Mouse (Mus musculus) lung, postnatal 0 days (tissue): ENCODE measurements around the gene Plekhh2. TPM values are rescaled to one million over a fixed set of nuclear protein-coding genes. Genes with fewer than 3 reads are reported as not detected.

Experiments used
- ATAC-seq: fragments of 200-750 bp; cut with Nextera tagmentation; 2 replicates; pipeline ENCODE4 v1.8.0; 2017; ENCODE audit warnings: moderate library complexity
- DNase-seq: peaks from one replicate; pipeline ENCODE4 v3.0.0-alpha.2; 2016; ENCODE audit warnings: low spot score
- H3K27ac ChIP-seq: fragments of 300-500 bp; sonication (generic); 2 replicates; pipeline ENCODE4 v1.5.1; 2014; ENCODE audit warnings: antibody characterized with exemption, mild to moderate bottlenecking, low read length, mixed read lengths
- H3K27me3 ChIP-seq: fragments of 300-500 bp; sonication (generic); replicated peaks from 2 replicates; pipeline ENCODE4 v1.6.1; 2014; ENCODE audit warnings: low read length, mixed read lengths; ENCODE audit not compliant: insufficient read depth
- H3K36me3 ChIP-seq: fragments of 300-500 bp; sonication (generic); 2 replicates; pipeline ENCODE4 v1.6.1; 2014; ENCODE audit warnings: low read length, mixed read lengths; ENCODE audit not compliant: insufficient read depth
- H3K4me1 ChIP-seq: fragments of 300-500 bp; sonication (generic); 2 replicates; pipeline ENCODE4 v1.6.1; 2014; ENCODE audit warnings: antibody characterized with exemption, low read depth, low read length, mixed read lengths; ENCODE audit not compliant: insufficient read depth
- H3K4me2 ChIP-seq: fragments of 300-500 bp; sonication (generic); replicated peaks from 2 replicates; pipeline ENCODE4 v1.6.1; 2014; ENCODE audit warnings: low read depth, mild to moderate bottlenecking, low read length, moderate library complexity, mixed read lengths
- H3K4me3 ChIP-seq: fragments of 300-500 bp; sonication (generic); 2 replicates; pipeline ENCODE4 v1.5.1; 2014; ENCODE audit warnings: low read depth, low read length
- H3K9ac ChIP-seq: fragments of 300-500 bp; sonication (generic); replicated peaks from 2 replicates; pipeline ENCODE4 v1.6.1; 2014; ENCODE audit warnings: low read depth, mild to moderate bottlenecking
- H3K9me3 ChIP-seq: fragments of 300-500 bp; sonication (generic); 2 replicates; pipeline ENCODE4 v1.6.1; 2016; ENCODE audit warnings: low read length, mixed read lengths
- CTCF ChIP-seq: IDR thresholded peaks from 2 replicates; pipeline ENCODE4 v1.5.1; 2016; ENCODE audit warnings: antibody characterized with exemption, mild to moderate bottlenecking
- EP300 ChIP-seq: IDR thresholded peaks from 2 replicates; pipeline ENCODE4 v1.6.1; 2016; ENCODE audit warnings: antibody characterized with exemption, mild to moderate bottlenecking, control low read depth
- WGBS: fragments of 180-500 bp; shearing (Covaris S2); extraction: QIAGEN DNeasy Blood & Tissue Kit; methylation state at CpG from one replicate; pipeline ENCODE4 v1.1.7; 2014; 5-methylcytosine and 5-hydroxymethylcytosine counted together
- polyA plus RNA-seq: library from polyadenylated mRNA; unstranded; fragments of >200 nt; fragmentation: Nextera tagmentation; extraction: Ambion mirVana; gene quantifications from 2 replicates; pipeline ENCODE4 v1.2.1, GENCODE M21; 2015

Plekhh2 gene
- polyA plus RNA-seq, 1 experiment from 2014 or later = 5.1 TPM

DNA sequence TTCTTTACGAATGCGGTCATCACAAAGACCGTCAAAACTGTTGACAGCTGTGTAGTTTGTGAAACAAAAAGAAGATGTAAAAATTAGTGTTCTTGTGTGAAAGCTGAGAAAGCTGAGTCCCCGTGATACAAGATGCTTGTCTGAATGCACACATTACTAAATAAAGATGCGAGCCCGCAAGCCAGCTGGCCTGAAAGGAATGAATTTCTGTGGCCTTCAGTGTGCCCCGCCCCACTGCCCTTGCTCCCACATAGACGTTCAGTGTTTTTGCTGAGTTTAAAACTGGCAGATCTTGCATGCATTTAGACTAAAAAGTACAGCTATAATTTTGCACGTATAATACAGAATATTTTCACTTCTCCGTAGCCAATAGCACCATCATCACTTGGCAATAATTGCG, 104.1 kb downstream of the Plekhh2 start:
- Histone ChIP-seq H3K9me3 (no peaks in the 10 kb centered on the region), H3K27ac (no peak overlapping the region), H3K27me3 (no peaks in the 10 kb centered on the region), H3K4me2 (no peak overlapping the region), H3K9ac (no peak overlapping the region), H3K4me1 (no peaks in the 10 kb centered on the region; the same call in 1 of the 2 replicates), H3K4me3 (no peak overlapping the region), H3K36me3 (peaks cover 13% of the 10 kb centered on the region; the same call in 1 of the 2 replicates)
- 93% methylated on average over 11 of the region's 11 CpGs for WGBS
- no peak for TF ChIP-seq CTCF
- TF ChIP-seq EP300 = no peak
- ATAC-seq = no peak
- DNase-seq = no peak

DNA sequence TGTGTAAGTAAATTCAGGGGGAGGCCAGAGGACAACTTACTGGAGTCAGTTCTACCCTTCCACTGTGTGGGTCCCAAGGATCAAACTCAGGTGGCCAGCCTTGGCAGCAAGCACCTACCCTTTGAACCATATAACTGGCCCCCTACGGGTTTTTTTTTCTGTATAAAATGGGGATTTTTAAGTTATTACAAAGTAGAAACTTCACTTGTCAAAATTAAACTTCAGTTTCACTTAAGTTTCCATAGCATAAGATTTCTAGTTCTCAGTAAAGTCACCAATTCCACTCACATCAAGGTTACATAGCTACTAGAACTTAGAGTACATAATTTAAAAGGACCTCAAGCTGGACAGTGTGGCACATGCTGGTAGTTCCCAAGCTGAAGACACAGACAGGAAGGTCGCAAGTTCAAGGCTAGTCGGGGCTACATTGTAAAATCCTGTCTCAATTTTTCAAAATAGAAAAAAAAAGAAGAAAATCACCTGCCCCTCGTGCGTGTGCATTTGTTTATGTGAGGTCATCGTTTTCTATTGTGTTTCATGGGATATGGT, 104.9 kb downstream of the Plekhh2 start:
- no peak for TF ChIP-seq CTCF
- no peak overlapping the region for H3K4me2 ChIP-seq
- no peak for ATAC-seq
- no peak overlapping the region for H3K4me3 ChIP-seq
- no peaks in the 10 kb centered on the region; the same call in 1 of the 2 replicates for H3K4me1 ChIP-seq
- peaks cover 13% of the 10 kb centered on the region; the same call in 1 of the 2 replicates for H3K36me3 ChIP-seq
- no peaks in the 10 kb centered on the region for H3K27me3 ChIP-seq
- DNase-seq = no peak
- no peak overlapping the region for H3K9ac ChIP-seq
- 79% methylated on average over 6 of the region's 6 CpGs for WGBS
- no peaks in the 10 kb centered on the region for H3K9me3 ChIP-seq
- H3K27ac ChIP-seq = no peak overlapping the region

DNA sequence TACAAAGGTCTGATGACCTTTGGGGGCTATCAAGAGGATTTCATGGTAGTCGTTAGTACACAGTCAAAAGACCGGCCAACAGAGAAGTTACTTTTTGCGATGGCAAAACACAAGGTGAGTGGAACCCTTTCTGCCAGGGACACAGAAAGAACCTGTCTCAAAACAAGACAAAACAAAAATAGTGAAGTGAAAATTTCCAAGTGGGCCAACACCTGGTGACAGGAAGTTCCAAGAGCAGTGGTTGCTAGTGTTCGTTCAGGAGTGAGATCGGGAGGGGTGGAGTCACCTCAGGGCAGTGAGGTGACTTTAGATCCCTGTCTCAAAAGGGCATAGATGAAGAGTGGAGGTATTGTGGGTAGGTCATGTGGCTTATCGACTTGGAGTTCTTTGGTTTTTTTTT, 106.3 kb downstream of the Plekhh2 start:
- 89% methylated on average over 6 of the region's 6 CpGs for WGBS
- ATAC-seq (no peak), DNase-seq (no peak)
- H3K9ac ChIP-seq = no peak overlapping the region
- TF ChIP-seq EP300 (no peak), CTCF (no peak)
- H3K9me3 ChIP-seq = no peaks in the 10 kb centered on the region
- H3K4me2 ChIP-seq = no peak overlapping the region
- no peaks in the 10 kb centered on the region for H3K27me3 ChIP-seq
- no peak overlapping the region for H3K27ac ChIP-seq
- H3K36me3 ChIP-seq = peaks cover 12% of the 10 kb centered on the region; the same call in 1 of the 2 replicates
- no peaks in the 10 kb centered on the region; the same call in 1 of the 2 replicates for H3K4me1 ChIP-seq
- H3K4me3 ChIP-seq = no peak overlapping the region

DNA sequence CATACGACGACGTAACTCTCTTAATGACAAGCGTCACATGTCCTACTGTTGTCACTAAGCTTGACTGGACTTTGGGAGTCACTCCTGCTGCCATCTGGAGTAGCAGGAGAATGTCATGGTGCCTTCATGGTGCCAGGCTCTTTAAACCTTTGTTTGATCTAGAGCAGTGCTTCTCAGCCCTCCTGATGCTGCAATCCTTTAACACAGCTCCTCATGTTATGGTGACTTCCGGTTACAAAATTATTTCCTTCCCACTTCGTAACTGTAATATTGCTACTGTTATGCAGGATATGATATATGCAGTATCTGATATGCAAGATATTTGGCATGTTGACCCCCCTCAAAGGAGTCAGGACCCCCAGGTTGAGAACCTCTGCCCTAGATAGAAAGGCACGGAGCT, 107.4 kb downstream of the Plekhh2 start:
- no peak for ATAC-seq

DNA sequence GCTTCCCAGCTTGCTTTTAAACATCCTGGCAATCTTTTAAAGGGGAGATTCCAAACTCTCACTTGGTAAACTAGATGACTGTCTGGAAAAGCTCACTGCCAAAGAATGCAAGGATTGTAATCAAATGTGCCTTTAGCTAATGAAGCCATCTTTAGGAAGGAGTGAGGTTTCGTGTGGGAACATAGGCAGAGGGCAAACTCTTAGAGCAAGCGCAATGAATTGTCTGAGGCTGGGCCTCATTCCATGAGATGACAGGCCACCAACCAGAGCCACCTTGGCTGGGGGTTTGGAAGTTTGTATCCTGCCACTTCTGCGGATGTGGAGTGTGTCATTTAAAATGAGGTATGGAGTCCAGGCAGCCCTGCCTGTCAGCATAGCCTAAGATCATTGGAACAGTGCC, 108.4 kb downstream of the Plekhh2 start:
- H3K4me3 ChIP-seq = no peak overlapping the region
- H3K27me3 ChIP-seq = no peaks in the 10 kb centered on the region
- no peak overlapping the region for H3K4me2 ChIP-seq
- ATAC-seq (peak; percentile 37), DNase-seq (peak; percentile 72)
- no peak overlapping the region for H3K9ac ChIP-seq
- peak overlapping the region; percentile 57; the same call in 1 of the 2 replicates for H3K27ac ChIP-seq
- no peaks in the 10 kb centered on the region; the same call in 1 of the 2 replicates for H3K4me1 ChIP-seq
- WGBS = 54% methylated on average over 3 of the region's 3 CpGs
- H3K9me3 ChIP-seq = no peaks in the 10 kb centered on the region
- TF ChIP-seq EP300 (no peak), CTCF (no peak)
- H3K36me3 ChIP-seq = peaks cover 6% of the 10 kb centered on the region; the same call in 1 of the 2 replicates

More for the DNA sequence above, 107.4 kb downstream of the Plekhh2 start:
- Histone ChIP-seq H3K4me2 (no peak overlapping the region), H3K9me3 (no peaks in the 10 kb centered on the region), H3K9ac (no peak overlapping the region), H3K36me3 (peaks cover 6% of the 10 kb centered on the region; the same call in 1 of the 2 replicates), H3K4me3 (no peak overlapping the region), H3K27me3 (no peaks in the 10 kb centered on the region), H3K4me1 (no peaks in the 10 kb centered on the region; the same call in 1 of the 2 replicates), H3K27ac (peak overlapping the region; percentile 57; the same call in 1 of the 2 replicates)
- 79% methylated on average over 7 of the region's 7 CpGs for WGBS
- TF ChIP-seq EP300 (no peak), CTCF (no peak)
- no peak for DNase-seq

DNA sequence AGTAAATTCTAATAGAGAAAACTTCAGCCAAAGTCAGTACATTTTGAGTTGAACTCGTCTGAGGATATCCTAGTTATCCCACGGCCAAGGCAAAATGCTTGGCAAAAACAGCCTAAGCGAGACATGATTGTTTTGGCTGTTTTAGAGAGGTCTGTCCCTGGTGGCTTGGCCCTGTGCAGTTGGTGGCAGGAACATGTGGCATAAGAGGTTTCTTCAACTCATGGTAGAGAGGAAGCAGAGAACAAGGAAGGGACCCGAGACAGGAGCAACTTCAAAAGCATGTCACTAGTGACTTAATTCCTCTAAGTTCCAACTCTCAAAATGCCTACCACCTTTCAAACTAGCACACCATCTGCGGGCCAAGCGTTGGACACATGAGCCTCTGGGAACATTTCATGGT, 108.9 kb downstream of the Plekhh2 start:
- no peak for TF ChIP-seq EP300
- Histone ChIP-seq H3K4me3 (no peak overlapping the region), H3K4me2 (no peak overlapping the region), H3K27ac (peak overlapping the region; percentile 57; the same call in 1 of the 2 replicates), H3K9ac (no peak overlapping the region), H3K27me3 (no peaks in the 10 kb centered on the region), H3K36me3 (peaks cover 6% of the 10 kb centered on the region; the same call in 1 of the 2 replicates), H3K9me3 (no peaks in the 10 kb centered on the region), H3K4me1 (no peaks in the 10 kb centered on the region; the same call in 1 of the 2 replicates)
- no peak for DNase-seq
- 75% methylated on average over 6 of the region's 6 CpGs for WGBS
- no peak for ATAC-seq
